Mouse (Mus musculus): ENCODE measurements around the gene Slc13a1. TPM values are rescaled to one million over a fixed set of nuclear protein-coding genes. Genes with fewer than 3 reads are reported as not detected.

Slc13a1 gene
- total and polyA plus RNA-seq, 3 experiments, result not detected

DNA sequence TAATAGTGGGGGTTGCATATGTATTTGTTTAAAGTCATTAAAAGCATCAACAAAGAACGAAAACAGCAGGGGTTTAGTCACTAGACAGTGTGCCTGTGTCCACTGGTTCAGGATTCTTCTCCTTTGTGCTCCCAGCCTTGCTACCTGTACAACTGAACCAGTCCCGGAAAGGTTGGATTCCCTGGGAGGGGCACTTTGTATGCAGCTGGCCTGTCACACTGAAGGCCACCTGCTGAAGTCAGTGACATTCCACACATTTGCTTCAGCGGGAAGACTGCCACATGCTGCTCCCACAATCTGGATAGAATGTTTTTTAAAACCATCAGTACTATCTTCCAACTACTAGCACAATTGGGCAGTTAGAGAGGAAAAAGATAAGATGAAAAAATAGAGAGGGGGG is 61.7 kb downstream of the Slc13a1 start:
- no peak for DNase-seq
- 37% methylated on average over 3 of the region's 3 CpGs for WGBS
- TF ChIP-seq EP300 (IDR thresholded peaks at IDR 0.05; ENCODE audit: insufficient read depth, low read depth, low read length) (no peak), CTCF (IDR thresholded peaks at IDR 0.05) (no peak), POLR2A (IDR thresholded peaks at IDR 0.05; ENCODE audit: insufficient read depth, low read depth, low read length) (no peak)
- no peak overlapping the region for H3K9ac ChIP-seq (ENCODE audit: low read depth, low read length)
- H3K79me2 ChIP-seq (replicated peaks; ENCODE audit: control insufficient read depth, insufficient read depth, low read length), result no peaks in the 10 kb centered on the region
- H3K4me1 ChIP-seq (ENCODE audit: control insufficient read depth, insufficient read depth, low read length), result no peaks in the 10 kb centered on the region
- H3K27me3 ChIP-seq (ENCODE audit: control insufficient read depth, insufficient read depth, low read length), result no peaks in the 10 kb centered on the region
- no peak overlapping the region for H3K4me3 ChIP-seq
- H3K27ac ChIP-seq, result no peak overlapping the region
- no peaks in the 10 kb centered on the region for H3K36me3 ChIP-seq (ENCODE audit: control insufficient read depth, insufficient read depth, low read length)
- intact Hi-C loops (cut with DNase I), result no loop called here

DNA sequence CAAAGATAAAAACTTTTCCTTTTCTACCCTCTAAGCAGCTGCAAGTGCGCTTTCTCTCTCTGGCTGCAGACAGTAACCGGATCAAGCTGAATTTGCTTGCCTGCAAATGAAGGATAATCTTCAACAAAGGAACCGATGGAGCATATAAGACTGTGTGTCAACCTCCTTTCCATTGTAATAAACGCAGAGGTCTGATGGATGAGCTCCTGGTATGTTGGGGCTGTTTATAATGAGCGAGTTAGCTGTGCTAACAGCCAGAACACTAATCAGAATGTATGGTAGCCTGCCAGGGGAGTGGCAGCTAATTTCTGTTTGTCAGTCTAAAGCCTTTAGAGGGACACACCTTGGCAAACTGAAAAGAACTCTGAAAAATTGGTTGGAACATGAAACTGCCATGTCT is 62.2 kb downstream of the Slc13a1 start:
- no peak for DNase-seq
- no peaks in the 10 kb centered on the region for H3K79me2 ChIP-seq (replicated peaks; ENCODE audit: control insufficient read depth, insufficient read depth, low read length)
- 60% methylated on average over 5 of the region's 5 CpGs for WGBS
- no peaks in the 10 kb centered on the region for H3K4me1 ChIP-seq (ENCODE audit: control insufficient read depth, insufficient read depth, low read length)
- no peak overlapping the region for H3K4me3 ChIP-seq
- TF ChIP-seq POLR2A (IDR thresholded peaks at IDR 0.05; ENCODE audit: insufficient read depth, low read depth, low read length) (no peak), CTCF (IDR thresholded peaks at IDR 0.05) (no peak), EP300 (IDR thresholded peaks at IDR 0.05; ENCODE audit: insufficient read depth, low read depth, low read length) (no peak)
- intact Hi-C loops (cut with DNase I), result no loop called here
- H3K9ac ChIP-seq (ENCODE audit: low read depth, low read length), result no peak overlapping the region
- H3K27me3 ChIP-seq (ENCODE audit: control insufficient read depth, insufficient read depth, low read length), result no peaks in the 10 kb centered on the region
- H3K36me3 ChIP-seq (ENCODE audit: control insufficient read depth, insufficient read depth, low read length), result no peaks in the 10 kb centered on the region
- no peak overlapping the region for H3K27ac ChIP-seq

- no peak overlapping the region for H3K9ac ChIP-seq (ENCODE audit: low read depth, low read length)
- no peaks in the 10 kb centered on the region for H3K36me3 ChIP-seq (ENCODE audit: control insufficient read depth, insufficient read depth, low read length)
- 29% methylated on average over 1 of the region's 1 CpGs for WGBS
- TF ChIP-seq EP300 (IDR thresholded peaks at IDR 0.05; ENCODE audit: insufficient read depth, low read depth, low read length) (no peak), CTCF (IDR thresholded peaks at IDR 0.05) (no peak), POLR2A (IDR thresholded peaks at IDR 0.05; ENCODE audit: insufficient read depth, low read depth, low read length) (no peak)
- no peaks in the 10 kb centered on the region for H3K79me2 ChIP-seq (replicated peaks; ENCODE audit: control insufficient read depth, insufficient read depth, low read length)
- no peak overlapping the region for H3K27ac ChIP-seq
- intact Hi-C loops (cut with DNase I), result no loop called here
- H3K27me3 ChIP-seq (ENCODE audit: control insufficient read depth, insufficient read depth, low read length), result no peaks in the 10 kb centered on the region
- no peak for DNase-seq
- no peaks in the 10 kb centered on the region for H3K4me1 ChIP-seq (ENCODE audit: control insufficient read depth, insufficient read depth, low read length)
- H3K4me3 ChIP-seq, result no peak overlapping the region
Observed at GRCm38 (mm10) chr6:24101281-24101680, 66.6 kb downstream of the Slc13a1 start.

DNA sequence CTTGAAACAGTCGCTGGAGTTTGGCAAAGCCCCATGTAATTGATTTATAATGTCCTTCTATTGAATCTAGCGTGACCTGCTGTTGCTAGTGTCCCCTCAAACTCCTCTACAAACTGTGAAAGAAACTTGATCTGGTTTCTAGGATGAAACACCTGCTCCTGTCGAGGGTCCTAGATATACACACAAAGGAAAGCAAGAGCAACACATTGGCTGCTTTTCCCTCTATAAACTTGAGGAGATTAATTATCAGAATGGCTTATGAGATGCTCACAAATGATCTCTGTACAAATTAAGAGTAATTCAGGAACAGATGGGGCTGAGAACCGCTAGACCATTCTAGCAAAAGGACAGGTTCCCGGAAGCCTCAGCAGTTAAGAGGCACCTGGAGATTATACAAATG is 67.2 kb downstream of the Slc13a1 start:
- DNase-seq, result no peak
- no peaks in the 10 kb centered on the region for H3K27me3 ChIP-seq (ENCODE audit: control insufficient read depth, insufficient read depth, low read length)
- no peaks in the 10 kb centered on the region for H3K4me1 ChIP-seq (ENCODE audit: control insufficient read depth, insufficient read depth, low read length)
- H3K4me3 ChIP-seq, result no peak overlapping the region
- no peaks in the 10 kb centered on the region for H3K79me2 ChIP-seq (replicated peaks; ENCODE audit: control insufficient read depth, insufficient read depth, low read length)
- 71% methylated on average over 5 of the region's 5 CpGs for WGBS
- TF ChIP-seq CTCF (IDR thresholded peaks at IDR 0.05) (no peak), EP300 (IDR thresholded peaks at IDR 0.05; ENCODE audit: insufficient read depth, low read depth, low read length) (no peak), POLR2A (IDR thresholded peaks at IDR 0.05; ENCODE audit: insufficient read depth, low read depth, low read length) (no peak)
- intact Hi-C loops (cut with DNase I), result no loop called here
- no peaks in the 10 kb centered on the region for H3K36me3 ChIP-seq (ENCODE audit: control insufficient read depth, insufficient read depth, low read length)
- no peak overlapping the region for H3K9ac ChIP-seq (ENCODE audit: low read depth, low read length)
- no peak overlapping the region for H3K27ac ChIP-seq

DNA sequence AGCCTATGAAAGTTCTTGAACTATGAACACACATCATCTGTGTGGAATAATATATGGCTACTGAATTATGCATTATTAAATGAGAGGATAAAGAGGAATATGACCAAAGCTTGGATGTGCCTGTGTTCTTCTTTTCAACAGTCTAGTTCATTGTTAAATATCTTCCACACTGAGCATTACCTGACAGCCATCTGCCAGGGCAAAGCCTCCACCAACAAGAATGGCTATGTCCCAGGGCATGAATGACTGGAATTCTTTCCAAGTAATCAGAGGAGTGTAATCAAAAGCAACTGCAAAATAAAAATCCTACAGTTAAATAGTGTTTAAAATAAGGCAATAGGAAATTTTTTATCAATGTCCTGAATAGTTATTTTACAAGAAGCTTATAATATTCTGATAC is 70.5 kb downstream of the Slc13a1 start:
- Histone ChIP-seq H3K79me2 (replicated peaks; ENCODE audit: control insufficient read depth, insufficient read depth, low read length) (no peaks in the 10 kb centered on the region), H3K4me1 (ENCODE audit: control insufficient read depth, insufficient read depth, low read length) (no peaks in the 10 kb centered on the region), H3K9ac (ENCODE audit: low read depth, low read length) (no peak overlapping the region), H3K4me3 (no peak overlapping the region), H3K27ac (no peak overlapping the region), H3K36me3 (ENCODE audit: control insufficient read depth, insufficient read depth, low read length) (no peaks in the 10 kb centered on the region), H3K27me3 (ENCODE audit: control insufficient read depth, insufficient read depth, low read length) (no peaks in the 10 kb centered on the region)
- intact Hi-C loops (cut with DNase I), result no loop called here
- DNase-seq, result no peak
- TF ChIP-seq POLR2A (IDR thresholded peaks at IDR 0.05; ENCODE audit: insufficient read depth, low read depth, low read length) (no peak), EP300 (IDR thresholded peaks at IDR 0.05; ENCODE audit: insufficient read depth, low read depth, low read length) (no peak), CTCF (IDR thresholded peaks at IDR 0.05) (no peak)

DNA sequence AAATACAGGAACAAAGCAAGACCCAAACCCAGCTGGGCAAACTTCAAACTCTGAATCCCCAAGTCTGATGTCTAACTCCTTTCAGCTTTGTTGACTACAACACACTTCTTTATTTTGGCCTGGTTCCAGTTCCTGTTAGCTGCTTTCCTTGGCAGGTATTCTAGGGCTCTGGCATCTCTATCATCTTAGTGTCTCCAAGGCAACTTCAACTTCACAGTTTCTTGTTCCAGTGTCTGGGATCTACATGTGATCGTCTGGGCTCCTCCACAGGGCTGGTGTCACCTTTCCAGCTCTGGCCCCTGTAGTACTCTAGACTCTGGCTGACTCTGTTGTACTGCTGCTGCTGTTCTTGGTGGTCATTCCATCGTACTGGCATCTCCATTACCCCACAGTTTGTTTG is 91.8 kb downstream of the Slc13a1 start:
- TF ChIP-seq CTCF (IDR thresholded peaks at IDR 0.05) (no peak), POLR2A (IDR thresholded peaks at IDR 0.05; ENCODE audit: insufficient read depth, low read depth, low read length) (no peak), EP300 (IDR thresholded peaks at IDR 0.05; ENCODE audit: insufficient read depth, low read depth, low read length) (no peak)
- no peaks in the 10 kb centered on the region for H3K4me1 ChIP-seq (ENCODE audit: control insufficient read depth, insufficient read depth, low read length)
- H3K79me2 ChIP-seq (replicated peaks; ENCODE audit: control insufficient read depth, insufficient read depth, low read length), result no peaks in the 10 kb centered on the region
- intact Hi-C loops (cut with DNase I), result no loop called here
- WGBS, result 31% methylated on average over 2 of the region's 2 CpGs
- no peak overlapping the region for H3K27ac ChIP-seq
- H3K36me3 ChIP-seq (ENCODE audit: control insufficient read depth, insufficient read depth, low read length), result no peaks in the 10 kb centered on the region
- H3K9ac ChIP-seq (ENCODE audit: low read depth, low read length), result no peak overlapping the region
- no peak for DNase-seq
- no peaks in the 10 kb centered on the region for H3K27me3 ChIP-seq (ENCODE audit: control insufficient read depth, insufficient read depth, low read length)
- H3K4me3 ChIP-seq, result no peak overlapping the region

All from heart, adult 2 months (tissue).